Mouse (Mus musculus) CD4-positive, CD25-positive, alpha-beta regulatory T cell, adult 2 months (primary cell): ENCODE measurements at regions not wholly inside any gene's neighbourhood (a gene's known extent, or its start where the extent isn't known, plus 50 kb on each side); places are given as distances from the start of the nearest gene placed in this dataset.
A peak's percentile ranks its signal among the peaks of the same experiment; 100 is the strongest.
"Not testable (repeated sequence)": the region's sequence is repeated elsewhere in the genome, so short reads cannot be mapped to it uniquely, and the experiment has no call there.

Experiments
- DNase-seq: peaks from one replicate; pipeline ENCODE4 v3.0.0-alpha.2; 2012; ENCODE audit warnings: low read depth, low spot score

DNA sequence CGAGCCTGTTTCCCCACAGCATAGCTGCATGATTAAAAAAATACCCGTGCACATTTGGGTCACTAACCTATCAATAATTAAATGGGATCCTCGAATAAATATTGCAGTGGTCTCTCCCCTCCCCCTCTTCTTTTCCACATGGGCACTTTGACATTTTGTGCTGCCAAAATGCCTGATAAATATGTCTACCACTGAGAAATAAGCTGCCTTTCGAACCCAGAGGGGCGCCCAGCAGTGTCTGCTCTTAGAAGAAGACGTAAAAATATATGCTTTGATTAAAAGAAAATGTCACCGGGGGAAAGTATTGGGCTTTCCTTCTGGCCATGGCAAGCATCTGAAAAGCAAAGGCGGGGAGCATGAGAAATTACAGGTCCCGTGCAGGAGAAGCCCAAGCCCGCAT, 152.6 kb upstream of the Frmd4a start:
- DNase-seq: no peak

DNA sequence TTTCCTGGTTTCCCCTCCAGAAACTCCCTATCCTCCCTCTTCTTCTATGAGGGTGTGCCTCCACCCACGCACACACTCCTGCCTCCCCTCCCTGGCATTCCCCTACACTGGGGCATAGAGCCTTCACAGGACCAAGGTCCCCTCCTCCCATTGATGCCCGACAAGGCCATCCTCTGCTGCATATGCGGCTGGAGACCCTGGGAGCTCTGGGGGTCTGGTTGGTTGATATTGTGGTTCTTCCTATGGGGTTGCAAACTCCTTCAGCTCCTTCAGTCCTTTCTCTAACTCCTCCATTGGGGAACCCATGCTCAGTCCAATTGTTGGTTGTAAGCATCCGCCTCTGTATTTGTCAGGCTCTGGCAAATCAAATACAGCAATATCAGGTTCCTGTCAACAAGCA, 150.8 kb upstream of the Frmd4a start:
- DNase-seq: not testable (repeated sequence)

DNA sequence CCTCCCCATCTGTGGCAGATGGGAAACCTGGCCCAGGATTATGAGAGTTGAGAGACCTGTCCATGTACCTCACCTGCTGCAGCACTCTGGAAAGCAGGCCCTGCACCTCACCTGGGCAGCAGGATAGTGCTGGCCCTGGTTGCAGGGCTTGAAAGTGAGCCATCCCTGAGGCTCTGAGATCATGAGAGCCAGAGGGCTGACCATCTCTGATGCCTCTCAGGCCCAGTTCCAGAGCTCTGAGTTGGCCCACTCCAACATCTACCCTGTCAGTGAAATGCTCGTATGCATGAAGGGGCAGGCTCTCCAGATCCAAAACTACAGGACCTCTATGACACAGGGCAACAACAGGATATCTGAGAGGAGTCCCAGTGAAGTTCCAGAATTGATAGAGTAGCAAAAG, 147.8 kb upstream of the Frmd4a start:
- no peak for DNase-seq

DNA sequence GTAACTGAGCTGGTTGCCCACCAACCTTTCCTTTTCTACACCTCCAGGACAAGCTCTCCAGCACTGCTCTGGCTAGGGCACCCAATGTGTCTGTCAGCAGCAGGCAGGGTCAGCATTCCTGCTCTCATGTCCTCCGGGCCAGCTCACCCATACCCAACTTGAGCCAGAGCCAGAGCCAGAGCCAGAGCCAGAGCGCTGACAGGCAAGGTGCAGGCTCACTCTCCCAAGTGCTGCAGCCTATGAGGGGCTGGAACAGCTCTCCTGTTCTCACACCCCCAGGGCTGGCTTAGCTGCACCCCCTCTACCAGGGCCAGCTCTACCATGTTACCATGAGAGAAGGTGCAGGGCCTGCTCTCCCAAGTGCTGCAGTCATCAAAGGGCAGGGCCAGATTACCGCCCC, 145.8 kb upstream of the Frmd4a start:
- no peak for DNase-seq

DNA sequence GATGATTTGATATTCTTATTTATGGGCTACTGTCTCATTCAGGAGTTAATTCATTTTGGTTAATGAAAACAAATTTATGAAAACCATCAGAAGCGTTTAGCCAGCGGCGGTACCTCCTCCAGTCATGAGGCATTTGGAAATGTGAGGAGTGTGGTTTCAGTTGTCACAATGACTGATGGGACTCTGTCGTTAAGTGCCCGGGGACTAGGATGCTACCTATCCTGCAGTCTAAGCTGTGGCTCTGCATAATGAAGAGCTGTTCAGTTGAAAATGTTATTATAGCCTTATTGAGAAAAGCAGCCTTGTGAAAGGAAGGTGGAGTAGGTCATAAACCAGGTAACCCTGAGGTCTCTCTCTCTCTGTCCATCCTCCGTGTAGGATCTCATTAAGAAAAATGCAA, 130.5 kb upstream of the Frmd4a start:
- no peak for DNase-seq

DNA sequence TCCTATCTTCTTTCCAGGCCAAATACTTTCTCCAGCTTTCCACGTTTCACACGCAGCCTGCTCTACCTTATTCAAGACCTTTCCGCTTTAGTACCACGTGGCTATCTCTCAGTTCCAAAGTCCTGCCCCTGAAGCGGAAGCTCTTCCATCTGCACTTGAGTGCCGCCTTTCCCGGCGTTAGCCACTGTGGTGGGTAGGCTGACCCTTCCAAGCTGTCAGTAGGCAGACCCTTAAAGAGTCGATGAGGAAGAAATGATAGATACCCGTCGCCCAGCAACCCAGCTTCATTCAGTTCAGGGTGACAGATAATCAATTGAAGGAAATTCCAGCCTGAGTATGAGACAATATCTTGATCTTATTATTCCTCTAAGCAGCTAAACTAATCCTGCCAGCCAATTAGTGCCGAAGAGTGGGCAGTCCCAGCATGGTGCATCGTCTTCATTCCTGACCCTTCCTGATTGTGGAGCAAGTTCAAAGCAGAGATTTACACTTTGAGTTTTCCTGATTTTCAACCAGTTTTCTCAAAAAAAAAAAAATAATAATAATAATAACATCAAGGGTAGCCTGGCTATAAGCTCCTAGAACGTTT, 129.6 kb upstream of the Frmd4a start:
- DNase-seq: no peak

DNA sequence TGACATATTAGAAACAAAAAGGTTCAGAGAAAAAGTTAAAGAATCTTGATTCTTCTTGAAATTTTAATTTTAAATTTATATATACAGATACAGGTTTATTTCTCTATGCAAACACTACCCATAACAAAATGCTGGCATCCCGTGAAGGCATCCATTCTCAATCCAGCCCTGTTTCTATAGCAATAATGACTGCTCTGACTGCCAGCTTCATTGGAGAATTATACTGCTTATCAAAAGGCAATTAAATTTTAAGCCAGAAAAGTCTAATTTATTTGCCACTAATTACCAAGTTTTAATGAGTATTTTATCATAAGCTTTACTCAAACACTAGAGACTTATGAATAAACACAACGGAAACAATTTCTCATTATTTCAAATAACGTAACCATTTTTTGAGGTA, 128.1 kb upstream of the Frmd4a start:
- DNase-seq: no peak

DNA sequence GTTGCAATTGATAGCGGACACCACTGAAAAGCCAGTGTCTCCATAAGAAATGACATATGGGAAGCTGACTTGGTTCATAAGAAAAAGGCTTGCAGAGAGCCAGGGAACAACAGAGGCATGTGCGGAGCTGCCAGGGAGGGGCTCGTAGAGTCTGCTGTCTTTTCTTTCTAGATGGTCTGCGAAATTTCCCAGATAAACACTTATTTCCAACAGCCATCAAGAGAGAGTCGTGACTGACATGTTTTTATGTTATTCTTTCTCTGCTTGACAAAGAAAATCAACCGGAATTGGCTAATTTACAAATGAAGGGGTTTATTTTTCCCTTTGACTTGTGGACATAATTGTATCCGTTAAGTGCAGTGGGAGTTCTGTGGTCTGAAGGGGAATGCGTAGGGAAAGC, 127.1 kb upstream of the Frmd4a start:
- no peak for DNase-seq

DNA sequence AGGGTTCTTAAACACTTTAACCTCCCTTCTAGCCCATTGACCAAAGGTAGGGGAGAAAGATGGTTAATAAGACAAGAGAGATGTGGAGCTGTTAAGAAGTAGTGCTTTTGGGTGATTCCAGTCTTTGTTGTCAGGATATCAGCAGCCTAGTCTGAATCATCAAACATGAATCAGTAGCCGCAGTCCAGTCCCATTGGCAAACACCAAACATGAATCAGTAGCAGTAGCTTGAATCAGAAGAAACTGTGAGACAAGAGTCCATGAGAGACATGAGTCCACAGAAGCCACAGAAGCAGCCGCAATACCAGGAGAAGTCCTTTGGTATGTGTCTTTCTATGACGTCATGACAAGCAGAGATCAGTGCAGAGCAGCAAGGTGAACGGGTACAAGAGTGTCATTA, 110.5 kb upstream of the Frmd4a start:
- DNase-seq: no peak

DNA sequence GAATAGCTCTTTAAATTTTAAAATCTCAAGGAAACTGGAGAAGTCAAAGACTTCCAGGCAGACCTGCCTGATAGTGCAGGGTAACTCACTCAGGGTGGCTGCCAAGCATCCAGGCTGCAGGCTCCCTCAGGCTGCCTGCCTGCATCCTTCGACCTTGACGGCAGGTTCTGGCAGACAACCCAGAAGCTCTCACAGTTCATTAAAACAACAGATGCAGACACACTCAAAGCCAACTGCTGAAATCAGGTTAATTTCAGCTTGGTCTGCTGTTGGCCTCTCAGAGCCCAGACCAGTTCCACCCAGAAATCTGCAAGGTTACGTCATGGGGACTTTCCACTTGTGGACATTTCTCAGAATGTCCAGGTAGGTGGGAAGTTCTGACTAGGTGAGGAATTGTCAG, 109.3 kb upstream of the Frmd4a start:
- no peak for DNase-seq

DNA sequence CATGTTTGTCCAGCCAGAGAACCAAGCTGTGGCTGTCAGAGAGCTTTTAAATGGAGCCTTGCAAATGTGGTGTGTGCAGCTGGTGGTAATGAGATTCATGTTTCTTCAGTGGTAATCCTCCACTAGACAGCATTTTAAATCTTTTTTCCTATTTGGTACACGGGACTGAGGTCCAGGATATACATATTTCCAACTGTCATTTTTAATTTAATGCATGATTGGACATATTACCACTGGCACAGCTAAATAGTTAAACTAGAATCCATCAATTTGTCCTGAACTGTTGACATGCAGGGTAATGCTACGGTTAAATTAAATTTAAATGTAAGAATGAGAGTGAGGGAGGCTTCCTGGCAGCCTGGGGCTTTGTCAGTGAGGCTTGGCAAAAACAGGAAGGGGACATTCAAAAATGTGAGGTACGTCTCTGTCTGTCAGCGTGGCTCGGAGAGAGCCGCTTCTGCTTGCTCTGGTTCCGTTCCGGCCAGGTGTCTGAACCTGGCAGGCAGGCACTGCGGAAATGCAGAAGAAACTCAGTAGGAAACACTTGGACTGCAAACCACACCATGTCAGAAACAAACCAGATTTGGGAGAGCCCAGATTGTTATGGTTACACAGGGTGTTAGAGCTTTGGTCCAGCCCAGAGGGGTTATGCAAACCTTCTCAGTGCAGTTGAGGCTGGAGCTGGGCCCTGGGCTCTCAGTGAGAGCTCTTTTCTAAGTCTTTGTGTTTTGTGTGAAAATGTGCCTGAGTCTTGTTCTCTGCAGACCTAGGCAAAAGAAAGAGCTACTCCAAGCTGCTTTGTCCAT, 107.2 kb upstream of the Frmd4a start:
- peak; percentile 12 for DNase-seq

DNA sequence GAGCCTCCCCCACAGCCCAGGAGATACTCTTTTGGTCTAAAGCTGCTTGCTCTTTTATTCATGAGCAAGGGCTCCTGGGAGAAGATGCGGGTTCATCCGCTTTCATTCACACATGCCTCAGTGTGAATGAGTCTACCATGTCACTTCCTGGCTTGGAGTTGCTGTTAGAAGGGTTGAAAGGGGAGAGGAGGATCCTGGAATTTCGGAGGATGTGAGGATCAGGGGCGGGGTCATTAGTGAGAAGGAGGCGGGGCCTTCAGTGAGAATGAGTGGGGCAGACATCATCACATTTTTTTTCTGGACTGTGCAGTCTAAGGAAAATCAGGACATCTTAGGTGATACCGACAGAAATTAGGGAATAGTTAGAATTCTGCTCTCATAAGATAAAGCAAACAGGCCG, 102.4 kb upstream of the Frmd4a start:
- no peak for DNase-seq

DNA sequence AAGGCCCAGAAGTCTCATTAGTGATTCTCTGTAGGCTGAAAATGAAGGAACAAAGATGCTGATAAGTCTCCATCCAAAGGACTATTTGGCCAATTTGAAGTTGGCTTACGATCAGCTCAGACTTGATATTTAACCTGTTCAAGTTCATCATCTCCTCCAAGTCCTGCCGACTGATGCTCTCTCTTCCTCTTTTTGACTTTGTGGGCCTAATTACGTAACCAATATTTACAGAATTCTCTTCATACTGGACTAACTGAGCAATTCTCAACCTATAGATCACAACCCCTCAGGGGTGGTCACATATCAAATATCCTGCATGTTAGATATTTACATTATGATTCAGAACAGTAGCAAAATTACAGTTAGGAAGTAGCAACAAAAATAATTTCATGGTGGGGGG, 101.2 kb upstream of the Frmd4a start:
- no peak for DNase-seq

DNA sequence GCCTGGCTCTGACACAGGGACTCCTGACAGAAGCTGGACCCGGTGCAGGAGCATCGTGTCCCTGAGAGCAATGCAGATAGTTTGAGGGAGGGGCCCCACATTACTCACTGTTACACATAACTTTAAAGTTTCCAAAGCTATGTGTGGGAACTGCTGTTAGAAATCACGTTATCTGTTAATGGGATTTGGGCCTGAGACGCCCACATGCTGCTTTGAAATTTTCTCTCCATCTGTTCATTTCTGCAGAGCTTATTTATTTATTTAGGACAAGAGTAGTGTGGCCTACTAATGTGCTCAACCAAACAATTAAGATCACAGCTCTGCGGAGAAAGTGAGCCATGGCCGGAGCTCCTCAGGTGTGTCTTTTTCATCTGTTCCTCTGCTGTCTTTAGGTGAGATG, 99.4 kb upstream of the Frmd4a start:
- no peak for DNase-seq

DNA sequence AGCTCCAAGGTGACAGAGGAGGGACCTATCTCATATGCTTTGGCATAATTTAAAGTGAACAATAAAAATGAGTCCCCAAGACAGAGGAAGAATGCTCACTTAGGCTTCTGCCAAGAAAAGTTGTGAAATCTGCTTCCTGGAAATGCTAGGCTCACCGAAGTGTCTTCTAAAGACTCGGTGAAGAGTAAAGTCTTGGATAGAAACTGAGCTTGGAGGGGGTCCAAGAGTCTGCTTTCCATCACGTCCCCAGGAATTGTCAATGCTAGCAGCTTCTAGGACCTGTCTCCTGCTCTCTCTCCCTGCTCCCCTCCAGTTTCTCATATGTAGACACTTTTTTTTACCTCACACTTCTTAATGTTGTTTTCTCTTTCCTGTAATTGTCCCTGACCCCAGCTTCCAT, 97.6 kb upstream of the Frmd4a start:
- no peak for DNase-seq

DNA sequence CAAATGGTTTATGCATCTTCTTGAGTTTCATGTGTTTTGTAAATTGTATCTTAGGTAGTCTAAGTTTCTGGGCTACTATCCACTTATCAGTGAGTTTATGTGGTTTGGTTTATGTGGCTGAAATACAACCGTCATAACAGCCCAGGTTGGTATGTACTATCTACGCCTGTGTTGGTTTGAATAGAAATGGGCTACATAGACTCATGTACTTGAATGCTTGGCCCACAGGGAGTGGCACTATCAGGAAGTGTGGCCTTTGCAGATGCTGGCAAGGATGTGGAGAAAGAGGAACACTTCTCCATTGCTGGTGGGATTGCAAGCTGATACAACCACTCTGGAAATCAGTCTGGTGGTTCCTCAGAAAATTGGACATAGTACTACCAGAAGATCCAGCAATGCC, 96.4 kb upstream of the Frmd4a start:
- DNase-seq: not testable (repeated sequence)

DNA sequence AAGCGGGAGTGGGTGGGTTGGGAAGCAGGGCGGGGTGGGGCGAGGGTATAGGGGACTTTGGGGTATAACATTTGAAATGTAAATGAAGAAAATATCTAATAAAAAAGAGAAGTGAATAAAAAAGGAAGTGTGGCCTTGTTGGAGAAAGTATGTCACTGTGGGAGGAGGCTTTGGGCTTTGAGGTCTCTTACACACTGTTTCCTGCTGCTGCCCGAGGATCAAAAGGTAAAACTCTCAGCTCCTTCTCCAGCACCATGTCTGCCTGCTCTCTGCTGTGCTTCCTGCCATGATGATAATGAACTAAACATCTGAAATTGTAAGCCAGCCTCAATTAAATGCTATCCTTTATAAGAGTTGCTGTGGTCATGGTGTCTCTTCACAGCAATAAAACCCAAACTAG, 94.8 kb upstream of the Frmd4a start:
- DNase-seq: peak; percentile 19

DNA sequence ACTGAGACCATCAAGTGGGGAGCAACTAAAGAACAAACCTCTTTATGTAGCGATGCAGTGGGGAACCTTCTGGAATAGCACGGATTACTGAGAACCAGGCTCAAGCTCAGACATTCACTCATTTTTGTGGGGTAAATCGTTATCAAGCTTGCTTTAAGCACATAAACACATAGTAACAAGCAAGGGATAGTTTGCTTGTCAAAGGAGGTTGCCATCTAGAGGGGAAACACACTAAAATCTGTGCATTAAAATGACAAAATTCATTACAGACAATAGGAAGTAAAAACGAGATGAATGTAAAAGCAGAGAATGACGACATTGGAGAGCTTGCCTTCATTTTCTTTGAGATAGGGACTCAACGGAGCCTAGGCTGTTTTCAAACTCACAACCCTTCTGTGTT, 92.8 kb upstream of the Frmd4a start:
- no peak for DNase-seq

DNA sequence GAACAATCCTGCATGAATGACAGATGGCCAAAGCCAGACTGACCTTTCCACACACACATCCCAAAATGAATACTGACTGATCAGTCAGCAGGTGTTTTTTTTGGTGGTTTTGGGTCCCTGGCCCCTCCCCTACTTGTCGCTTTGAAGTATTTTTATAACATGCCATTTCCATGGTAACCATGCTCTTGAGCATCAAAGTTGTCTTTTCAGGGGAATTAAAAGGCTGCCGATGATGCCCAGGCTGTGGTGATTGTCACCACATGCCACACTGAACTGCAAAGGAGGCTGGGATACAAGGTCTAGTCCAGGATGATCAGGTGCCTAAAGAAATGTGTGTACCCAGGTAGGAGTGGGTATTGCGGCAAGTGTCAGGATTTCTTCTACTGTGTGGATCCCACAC, 92.3 kb upstream of the Frmd4a start:
- DNase-seq: peak; percentile 13

DNA sequence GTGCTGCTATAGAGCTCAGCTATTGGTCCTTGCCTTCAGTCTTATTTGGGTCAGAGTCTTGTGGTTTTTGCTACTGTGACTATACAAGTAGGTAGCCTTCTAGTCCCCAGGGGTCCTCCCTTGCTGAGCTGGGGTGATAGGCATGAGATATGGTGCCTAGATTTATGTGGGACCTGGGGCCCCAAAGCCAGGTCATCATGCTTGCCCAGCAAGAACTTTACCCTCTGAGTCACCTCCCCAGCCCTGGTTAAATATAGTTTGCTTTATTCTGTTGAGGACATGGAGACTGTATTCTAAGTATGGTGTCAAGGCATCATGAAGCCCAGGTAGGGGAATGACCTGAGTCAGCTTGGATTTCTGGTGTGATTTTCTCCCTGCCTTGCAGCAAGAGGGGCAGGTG, 91.4 kb upstream of the Frmd4a start:
- DNase-seq: no peak

DNA sequence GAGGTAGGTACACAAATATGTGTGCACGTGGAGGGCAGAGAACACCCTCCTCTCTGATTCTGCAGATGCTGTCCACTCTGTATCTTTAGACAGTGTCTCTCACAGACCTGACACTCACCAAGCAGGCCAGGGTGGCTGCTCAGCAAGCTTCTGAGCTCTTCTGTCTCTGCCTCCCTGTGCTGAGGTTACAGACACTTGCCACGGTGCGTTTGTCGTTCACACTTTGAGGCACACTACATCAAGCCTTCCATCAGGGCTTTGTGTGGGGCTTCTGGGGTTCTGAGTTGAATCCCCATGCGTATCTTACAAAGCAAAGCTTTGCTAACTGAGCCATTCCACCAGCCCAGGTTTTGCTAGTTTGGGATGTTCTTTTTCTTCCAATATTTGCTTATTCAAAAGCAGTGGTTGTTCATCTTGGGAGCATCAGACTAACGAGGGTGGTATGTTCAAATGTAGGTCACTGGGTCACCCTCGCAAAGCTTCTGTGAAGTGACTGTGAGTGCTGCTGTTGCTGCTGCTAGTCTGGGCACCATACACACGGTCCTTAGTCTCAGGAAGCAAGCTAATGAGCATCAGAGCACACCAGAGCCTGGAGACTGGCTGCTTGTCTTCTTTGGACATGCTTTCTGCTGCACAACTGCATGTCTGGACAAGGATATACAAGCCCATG, 90.2 kb upstream of the Frmd4a start:
- no peak for DNase-seq

DNA sequence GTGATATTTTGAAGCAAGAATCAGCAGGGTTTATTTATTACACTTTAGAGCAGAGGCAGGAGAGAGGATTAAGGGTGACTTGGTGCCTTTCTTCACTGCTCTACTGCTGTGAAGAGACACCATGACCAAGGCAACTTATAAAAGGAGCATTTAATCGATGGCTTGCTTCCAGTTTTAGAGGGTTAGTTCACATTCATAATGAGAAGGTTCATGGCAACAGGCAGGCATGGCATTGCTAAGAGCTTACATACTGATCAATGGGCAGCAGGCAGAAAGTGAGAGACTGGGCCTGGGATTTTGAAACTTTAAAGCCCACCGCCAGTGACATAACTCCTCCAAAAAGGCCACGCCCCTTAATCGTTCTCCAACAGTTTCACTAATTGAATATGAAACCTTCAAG, 89.7 kb upstream of the Frmd4a start:
- DNase-seq: no peak

DNA sequence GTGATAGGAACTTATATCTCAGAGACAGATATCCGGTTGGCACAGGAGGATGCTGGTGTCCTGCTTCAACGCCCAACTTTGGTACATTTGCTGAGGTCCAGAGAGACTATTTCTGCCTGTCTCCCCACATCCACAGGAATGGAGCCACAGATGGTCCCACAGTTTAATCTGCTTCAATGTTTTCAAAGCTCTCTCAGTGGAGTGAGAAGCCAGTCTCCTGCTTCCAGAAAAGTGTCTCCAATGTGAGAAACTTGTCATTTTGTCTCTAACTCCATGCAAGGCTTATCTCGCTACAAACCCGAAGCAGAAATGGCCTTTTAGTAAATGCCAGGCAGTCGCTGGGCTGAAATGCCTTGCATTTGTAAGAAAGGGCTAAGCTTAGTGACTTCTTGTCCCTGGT, 86.9 kb upstream of the Frmd4a start:
- DNase-seq: no peak
